In genomic region chr4:155847591-155848352, GRCm38 (mm10) we compare ENCODE assay signal across 8 mouse cellular contexts. TPM values are rescaled to one million over a fixed set of nuclear protein-coding genes. Genes with fewer than 3 reads are reported as not detected.
A peak's percentile ranks its signal among the peaks of the same experiment; 100 is the strongest.
DNase-seq lines count a peak whose midpoint lies in the region; ATAC-seq and TF ChIP-seq lines count a peak whose summit lies in the region.

No protein-coding gene starts in this region.

- peak overlapping the region; percentile 99 for H3K4me3 ChIP-seq in bone marrow macrophage, adult 2 months (ENCODE audit: insufficient read depth, low read length)
- peak overlapping the region; percentile 93 for H3K4me3 ChIP-seq in forebrain, embryonic 13.5 days
- peak overlapping the region; percentile 92 for H3K4me3 ChIP-seq in liver, embryonic 13.5 days (replicated peaks)

- H3K9me3 ChIP-seq in forebrain, embryonic 13.5 days (replicated peaks): no peaks in the 10 kb centered on the region
- no peaks in the 10 kb centered on the region for H3K9me3 ChIP-seq in liver, embryonic 13.5 days (replicated peaks)

- peaks cover 38% of the 10 kb centered on the region for H3K4me1 ChIP-seq in bone marrow macrophage, adult 2 months (ENCODE audit: control insufficient read depth, insufficient read depth, low read length)
- H3K4me1 ChIP-seq in forebrain, embryonic 13.5 days: peaks cover 46% of the 10 kb centered on the region
- H3K4me1 ChIP-seq in liver, embryonic 13.5 days (replicated peaks): peaks cover 46% of the 10 kb centered on the region

- peak; percentile 53 for DNase-seq in adrenal gland, postnatal 10 days
- no peak for DNase-seq in adrenal gland, adult 8-10 months
- peak; percentile 62 for DNase-seq in induced T-regulatory cell, adult 2 months (ENCODE audit: low read depth)
- DNase-seq in liver, embryonic 13.5 days: peak; percentile 33
- DNase-seq in naive thymus-derived CD4-positive, alpha-beta T cell, adult 2 months (ENCODE audit: low read depth): peak; percentile 64
- DNase-seq in yolk sac, embryonic 10.5 days (ENCODE audit: low spot score): peak; percentile 55

- no peak overlapping the region for H3K27ac ChIP-seq in bone marrow macrophage, adult 2 months (ENCODE audit: insufficient read depth, low read depth, low read length)
- peak overlapping the region; percentile 40 for H3K27ac ChIP-seq in forebrain, embryonic 13.5 days
- H3K27ac ChIP-seq in liver, embryonic 13.5 days: peak overlapping the region; percentile 75

- H3K4me2 ChIP-seq in forebrain, embryonic 13.5 days: peak overlapping the region; percentile 96
- H3K4me2 ChIP-seq in liver, embryonic 13.5 days: peak overlapping the region; percentile 100

- TF ChIP-seq CTCF in bone marrow macrophage, adult 2 months (IDR thresholded peaks at IDR 0.05; ENCODE audit: low read depth, low read length): no peak

- H3K9ac ChIP-seq in forebrain, embryonic 13.5 days: peak overlapping the region; percentile 94
- peak overlapping the region; percentile 95 for H3K9ac ChIP-seq in liver, embryonic 13.5 days

- no peak for TF ChIP-seq POLR2A in bone marrow macrophage, adult 2 months (IDR thresholded peaks at IDR 0.05; ENCODE audit: borderline replicate concordance, low read depth, low read length)

- no peaks in the 10 kb centered on the region for H3K27me3 ChIP-seq in forebrain, embryonic 13.5 days
- H3K27me3 ChIP-seq in liver, embryonic 13.5 days: peaks cover 10% of the 10 kb centered on the region

- ATAC-seq in forebrain, embryonic 13.5 days: peak; percentile 16
- peak; percentile 69 for ATAC-seq in liver, embryonic 13.5 days (ENCODE audit: low read depth)

- 1% methylated on average over 68 of the region's 69 CpGs for WGBS in forebrain, embryonic 13.5 days
- WGBS in liver, embryonic 13.5 days (ENCODE audit: insufficient replicate concordance): under 1% methylated on average over 63 of the region's 69 CpGs

- H3K36me3 ChIP-seq in forebrain, embryonic 13.5 days (ENCODE audit: poor library complexity, severe bottlenecking): no peaks in the 10 kb centered on the region
- H3K36me3 ChIP-seq in liver, embryonic 13.5 days: peaks cover 3% of the 10 kb centered on the region; the same call in 1 of the 2 replicates

RNA-seq across cellular contexts. Expression of gene Dvl1, which starts 0.6 kb away (rescaled TPM):
- 10 to 100 TPM; 58.2 to 59.0 TPM for total RNA-seq in adrenal gland, postnatal 10 days (2021)
- total RNA-seq in adrenal gland, adult 8-10 months (2022): 100 to 1,000 TPM in 1 of 4 experiments, 10 to 100 TPM in 3; 69.6 to 110 (median 73.1) TPM
- 20.9 and 27.3 TPM in 2 replicates for polyA plus RNA-seq in bone marrow macrophage, adult 2 months (2012; ENCODE audit: insufficient read depth, insufficient read length, missing spikeins)
- polyA plus RNA-seq in forebrain, embryonic 13.5 days (2015; fragmentation: Nextera tagmentation; extraction: Ambion mirVana): 7.2 and 7.6 TPM in 2 replicates
- polyA plus RNA-seq in liver, embryonic 13.5 days (2015; fragmentation: Nextera tagmentation; extraction: Ambion mirVana): 1.8 and 2.4 TPM in 2 replicates

RNA-seq across cellular contexts. Expression of gene Mxra8, which starts 8.3 kb away (rescaled TPM):
- 10 to 100 TPM; 56.6 to 59.6 TPM for total RNA-seq in adrenal gland, postnatal 10 days (2021)
- 10 to 100 TPM; 45.1 to 93.9 (median 66.8) TPM for total RNA-seq in adrenal gland, adult 8-10 months (2022)
- 1.2 and 2.7 TPM in 2 replicates for polyA plus RNA-seq in bone marrow macrophage, adult 2 months (2012; ENCODE audit: insufficient read depth, insufficient read length, missing spikeins)
- 15.6 and 17.1 TPM in 2 replicates for polyA plus RNA-seq in forebrain, embryonic 13.5 days (2015; fragmentation: Nextera tagmentation; extraction: Ambion mirVana)
- 5.6 and 6.8 TPM in 2 replicates for polyA plus RNA-seq in liver, embryonic 13.5 days (2015; fragmentation: Nextera tagmentation; extraction: Ambion mirVana)

RNA-seq across cellular contexts. Expression of gene Tas1r3, which starts 15.4 kb away (rescaled TPM):
- total RNA-seq in adrenal gland, postnatal 10 days (2021): under 1 TPM; 0.36 to 0.45 TPM
- total RNA-seq in adrenal gland, adult 8-10 months (2022): 1 to 10 TPM in 1 of 4 experiments, under 1 TPM in 3; 0.46 to 1.2 (median 0.62) TPM
- polyA plus RNA-seq in bone marrow macrophage, adult 2 months (2012; ENCODE audit: insufficient read depth, insufficient read length, missing spikeins): 0.62 and 0.68 TPM in 2 replicates
- polyA plus RNA-seq in forebrain, embryonic 13.5 days (2015; fragmentation: Nextera tagmentation; extraction: Ambion mirVana): 0.58 and 0.72 TPM in 2 replicates
- polyA plus RNA-seq in liver, embryonic 13.5 days (2015; fragmentation: Nextera tagmentation; extraction: Ambion mirVana): 0.05 and 0.09 TPM in 2 replicates

RNA-seq across cellular contexts. Expression of gene Aurkaip1, which starts 16.7 kb away (rescaled TPM):
- total RNA-seq in adrenal gland, postnatal 10 days (2021): 100 to 1,000 TPM; 146 to 149 TPM
- 100 to 1,000 TPM; 134 to 175 (median 158) TPM for total RNA-seq in adrenal gland, adult 8-10 months (2022)
- 99.3 and 105 TPM in 2 replicates for polyA plus RNA-seq in bone marrow macrophage, adult 2 months (2012; ENCODE audit: insufficient read depth, insufficient read length, missing spikeins)
- polyA plus RNA-seq in forebrain, embryonic 13.5 days (2015; fragmentation: Nextera tagmentation; extraction: Ambion mirVana): 147 and 151 TPM in 2 replicates
- 147 and 148 TPM in 2 replicates for polyA plus RNA-seq in liver, embryonic 13.5 days (2015; fragmentation: Nextera tagmentation; extraction: Ambion mirVana)

RNA-seq across cellular contexts. Expression of gene Cptp, which starts 21.5 kb away (rescaled TPM):
- 10 to 100 TPM; 17.6 to 18.4 TPM for total RNA-seq in adrenal gland, postnatal 10 days (2021)
- 10 to 100 TPM; 16.4 to 29.0 (median 17.9) TPM for total RNA-seq in adrenal gland, adult 8-10 months (2022)
- polyA plus RNA-seq in bone marrow macrophage, adult 2 months (2012; ENCODE audit: insufficient read depth, insufficient read length, missing spikeins): 11.6 and 13.9 TPM in 2 replicates
- 19.1 and 22.3 TPM in 2 replicates for polyA plus RNA-seq in forebrain, embryonic 13.5 days (2015; fragmentation: Nextera tagmentation; extraction: Ambion mirVana)
- 8.4 and 10.2 TPM in 2 replicates for polyA plus RNA-seq in liver, embryonic 13.5 days (2015; fragmentation: Nextera tagmentation; extraction: Ambion mirVana)
